Mouse (Mus musculus): ENCODE data around the gene Atl1. TPM values are rescaled to one million over a fixed set of nuclear protein-coding genes. Genes with fewer than 3 reads are reported as not detected.

The Atl1 gene
- total and polyA plus RNA-seq, 3 experiments = 0.50 to 1.0 TPM; not detected in 1

DNA sequence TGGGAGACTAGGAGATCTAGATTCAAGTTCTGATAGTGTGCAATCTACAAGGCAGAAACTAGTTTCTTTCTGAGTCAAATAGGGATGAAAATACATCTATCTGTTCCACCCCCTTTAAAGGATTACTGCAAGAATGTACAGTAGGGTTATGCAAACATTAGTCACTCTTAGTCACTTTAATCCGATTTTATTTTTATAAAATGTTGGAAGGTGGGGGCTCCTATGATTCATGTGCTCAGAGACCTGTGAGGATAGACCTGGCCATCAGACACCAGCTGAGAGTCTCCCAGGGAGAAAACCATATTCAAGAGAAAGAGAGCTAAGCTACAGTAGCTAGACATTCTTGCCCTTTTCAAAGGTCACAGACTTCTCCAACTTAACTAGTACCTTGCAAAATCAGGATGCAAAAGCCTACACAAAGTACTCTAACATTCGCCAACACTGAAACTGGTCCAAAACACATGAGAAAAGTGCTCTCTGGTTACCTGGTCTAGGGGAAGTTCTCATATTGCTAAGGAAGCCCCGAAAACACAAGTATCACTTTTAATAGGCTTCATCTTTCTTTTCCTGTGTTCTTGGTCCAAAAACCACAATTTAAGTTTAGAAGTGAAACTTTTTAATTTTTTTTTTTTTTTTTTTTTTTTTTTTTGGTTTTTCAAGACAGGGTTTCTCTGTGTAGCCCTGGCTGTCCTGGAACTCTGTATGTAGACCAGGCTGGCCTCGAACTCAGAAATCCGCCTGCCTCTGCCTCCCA lies 7.1 kb upstream of the Atl1 start:
- no peak overlapping the region for H3K4me3 ChIP-seq (ENCODE audit: control insufficient read depth in 1 of 2, insufficient read depth in 1 of 2, low read depth in 2 of 2, low read length in 2 of 2)
- H3K79me2 ChIP-seq (ENCODE audit: control insufficient read depth, insufficient read depth, low read length, poor library complexity) = peaks cover 11% of the 10 kb centered on the region; the same call in 1 of the 2 replicates
- H3K27me3 ChIP-seq (ENCODE audit: control insufficient read depth in 1 of 2, insufficient read depth in 2 of 2, low read length in 2 of 2) = no peaks in the 10 kb centered on the region
- peaks cover 0 to 3% of the 10 kb centered on the region in 2 experiments; a peak in 2 of 4 replicates for H3K36me3 ChIP-seq (ENCODE audit: control insufficient read depth in 1 of 2, insufficient read depth in 2 of 2, low read length in 2 of 2)
- no peak overlapping the region for H3K27ac ChIP-seq (ENCODE audit: control insufficient read depth, low read depth, low read length)
- TF ChIP-seq MEF2A (IDR thresholded peaks at IDR 0.05; ENCODE audit: extremely low read depth, insufficient replicate concordance, low read depth, low read length, poor library complexity, severe bottlenecking) (no peak), NELFE (IDR thresholded peaks at IDR 0.05; ENCODE audit: low read depth, low read length) (no peak), CTCF (IDR thresholded peaks at IDR 0.05 in 2 of 3, conservative IDR thresholded peaks at IDR 0.05 in 1 of 3; ENCODE audit: control insufficient read depth in 1 of 3, insufficient read depth in 1 of 3, low read depth in 2 of 3, low read length in 3 of 3, poor library complexity in 1 of 3, severe bottlenecking in 1 of 3) (no peak), BHLHE40 (IDR thresholded peaks at IDR 0.05; ENCODE audit: borderline replicate concordance, low read depth, low read length) (no peak), TBP (IDR thresholded peaks at IDR 0.05; ENCODE audit: low read depth, low read length) (no peak), POLR2AphosphoS5 (IDR thresholded peaks at IDR 0.05; ENCODE audit: borderline replicate concordance, low read depth, low read length) (no peak), JUND (IDR thresholded peaks at IDR 0.05; ENCODE audit: low read depth, low read length) (no peak), SMC3 (IDR thresholded peaks at IDR 0.05; ENCODE audit: low read depth, low read length) (no peak), RCOR1 (IDR thresholded peaks at IDR 0.05; ENCODE audit: low read depth, low read length) (no peak), ZNF384 (IDR thresholded peaks at IDR 0.05; ENCODE audit: low read depth, low read length) (no peak), E2F4 (IDR thresholded peaks at IDR 0.05; ENCODE audit: borderline replicate concordance, low read depth, low read length) (no peak), MYB (IDR thresholded peaks at IDR 0.05; ENCODE audit: low read depth, low read length) (no peak), ETS1 (IDR thresholded peaks at IDR 0.05; ENCODE audit: low read depth, low read length) (no peak), SIN3A (IDR thresholded peaks at IDR 0.05; ENCODE audit: low read length) (no peak), NRF1 (IDR thresholded peaks at IDR 0.05; ENCODE audit: insufficient read depth, low read depth, low read length, poor library complexity, severe bottlenecking) (no peak), RAD21 (IDR thresholded peaks at IDR 0.05; ENCODE audit: low read depth, low read length) (no peak), ZKSCAN1 (IDR thresholded peaks at IDR 0.05; ENCODE audit: low read depth, low read length) (no peak), UBTF (IDR thresholded peaks at IDR 0.05; ENCODE audit: borderline replicate concordance, insufficient read depth, low read depth, low read length) (no peak), POLR2AphosphoS2 (IDR thresholded peaks at IDR 0.05; ENCODE audit: low read length) (no peak), GATA1 (IDR thresholded peaks at IDR 0.05; ENCODE audit: low read depth, low read length) (no peak)
- H3K9ac ChIP-seq (ENCODE audit: control insufficient read depth, low read depth, low read length, poor library complexity, severe bottlenecking) = no peak overlapping the region
- DNase-seq (ENCODE audit: low read depth, low spot score) = no peak
- H3K9me3 ChIP-seq (replicated peaks; ENCODE audit: insufficient read depth, low read length) = no peaks in the 10 kb centered on the region
- H3K4me1 ChIP-seq (ENCODE audit: control insufficient read depth in 1 of 2, insufficient read depth in 2 of 2, low read length in 2 of 2) = peaks cover 4 to 5% of the 10 kb centered on the region in 2 experiments; a peak in 2 of 4 replicates
